Mouse (Mus musculus) kidney, postnatal 10 days (tissue): ENCODE measurements around the gene Cybrd1.

Source experiments
- DNase-seq: peaks from one replicate; pipeline ENCODE4 v3.0.0; 2021; ENCODE audit warnings: mixed read lengths

Cybrd1 gene

DNA sequence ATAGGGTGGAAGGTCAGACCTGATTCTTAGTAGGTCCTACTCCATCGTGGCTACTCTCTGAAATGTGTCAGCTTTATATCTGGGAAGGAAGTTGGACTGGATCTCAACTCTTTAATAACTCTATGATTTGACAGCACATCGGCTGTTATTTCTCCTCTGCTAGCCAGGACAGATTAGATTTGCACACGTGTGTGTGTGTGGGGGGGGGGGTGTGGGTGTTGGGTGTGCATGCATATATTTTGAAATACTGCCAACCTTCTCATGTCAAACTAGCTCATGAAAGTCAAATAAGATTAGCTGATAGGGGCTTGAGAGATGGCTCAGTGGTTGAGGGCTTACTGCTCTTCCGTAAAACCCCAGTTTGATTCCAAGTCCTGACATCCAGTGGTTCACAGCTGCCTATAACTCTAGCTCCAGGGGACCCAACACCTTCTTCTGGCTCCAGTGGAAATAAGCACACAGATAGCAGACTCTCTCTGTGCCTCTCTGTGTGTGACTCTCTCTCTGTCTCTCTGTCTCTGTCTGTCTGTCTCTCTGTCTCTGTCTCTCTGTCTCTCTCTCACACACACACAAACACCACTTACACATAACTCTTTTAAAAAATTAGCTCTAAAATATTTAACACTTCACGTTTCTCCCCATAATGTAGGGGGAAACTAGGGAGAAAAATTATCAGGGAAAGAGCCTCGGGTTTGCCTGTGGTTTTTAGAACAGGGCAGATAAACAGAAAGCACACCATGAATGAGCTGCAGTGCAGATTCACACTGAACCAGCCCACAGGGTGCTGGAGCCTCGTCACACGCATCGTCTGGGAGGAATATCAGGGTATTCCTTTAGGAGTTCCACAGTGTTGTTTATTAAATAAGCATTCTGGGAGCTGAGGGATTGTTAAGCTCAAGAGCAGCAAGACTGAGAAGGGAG lies 58.9 kb downstream of the Cybrd1 start:
- no peak for DNase-seq

DNA sequence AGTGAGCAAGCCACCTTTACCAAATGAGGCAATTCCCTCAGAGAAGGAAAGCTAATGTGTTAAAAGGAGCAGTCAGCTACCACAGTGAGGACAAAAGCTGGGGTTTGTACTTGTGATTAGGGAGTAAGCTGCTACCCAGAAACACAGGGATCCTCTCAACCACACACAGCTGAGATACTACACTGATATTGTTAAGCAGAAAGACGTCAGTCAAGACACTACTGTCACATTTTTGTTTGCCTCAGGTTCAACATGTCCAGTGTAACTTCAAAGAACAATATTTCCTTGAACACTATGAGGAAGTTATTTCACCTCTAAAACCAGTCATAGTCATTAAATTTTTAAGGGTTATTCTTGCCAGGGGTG lies 59.5 kb downstream of the Cybrd1 start:
- no peak for DNase-seq

DNA sequence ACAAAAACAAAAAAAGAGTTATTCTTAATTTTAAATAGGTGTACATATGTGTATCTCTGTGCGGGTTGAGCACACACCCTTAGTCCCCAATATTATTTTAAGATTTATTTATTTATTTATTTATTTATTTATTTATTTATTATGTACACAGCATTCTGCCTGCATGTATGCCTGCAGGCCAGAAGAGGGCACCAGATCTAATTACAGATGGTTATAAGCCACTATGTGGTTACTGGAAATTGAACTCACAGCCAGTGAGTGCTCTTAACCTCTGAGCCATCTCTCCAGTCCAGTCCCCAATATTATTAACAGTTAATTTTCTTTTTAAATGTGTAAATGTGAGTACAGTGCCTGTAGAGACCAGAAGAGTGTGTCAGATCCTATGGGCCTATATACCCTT lies 60.0 kb downstream of the Cybrd1 start:
- no peak for DNase-seq

GRCm38 (mm10) chr2:71179716-71180115 lies 62.0 kb downstream of the Cybrd1 start:
- DNase-seq = no peak

- no peak for DNase-seq
Observed at GRCm38 (mm10) chr2:71180566-71181217, 63.0 kb downstream of the Cybrd1 start.

GRCm38 (mm10) chr2:71187950-71188349 lies 70.2 kb downstream of the Cybrd1 start:
- no peak for DNase-seq

DNA sequence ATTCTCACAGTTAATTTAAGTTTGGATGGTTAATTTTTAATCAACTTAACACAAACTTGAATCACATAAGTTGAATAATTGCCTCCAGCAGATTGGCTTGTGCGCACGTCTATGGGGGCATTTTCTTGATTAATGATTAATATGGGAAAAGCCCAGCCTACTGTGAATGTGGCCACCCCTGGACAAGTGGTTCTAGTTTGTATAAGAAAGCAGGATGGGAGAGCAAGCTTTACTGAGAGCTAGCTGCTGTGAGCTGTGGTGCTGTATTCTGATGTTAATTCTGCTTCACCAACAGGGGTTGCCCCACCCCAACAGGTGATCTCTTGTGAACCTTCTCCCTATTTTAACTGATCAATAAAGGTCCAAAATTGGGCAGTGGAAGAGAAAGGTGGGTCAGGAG lies 71.1 kb downstream of the Cybrd1 start:
- peak; percentile 24 for DNase-seq

GRCm38 (mm10) chr2:71191391-71192194 lies 73.9 kb downstream of the Cybrd1 start:
- DNase-seq = no peak

DNA sequence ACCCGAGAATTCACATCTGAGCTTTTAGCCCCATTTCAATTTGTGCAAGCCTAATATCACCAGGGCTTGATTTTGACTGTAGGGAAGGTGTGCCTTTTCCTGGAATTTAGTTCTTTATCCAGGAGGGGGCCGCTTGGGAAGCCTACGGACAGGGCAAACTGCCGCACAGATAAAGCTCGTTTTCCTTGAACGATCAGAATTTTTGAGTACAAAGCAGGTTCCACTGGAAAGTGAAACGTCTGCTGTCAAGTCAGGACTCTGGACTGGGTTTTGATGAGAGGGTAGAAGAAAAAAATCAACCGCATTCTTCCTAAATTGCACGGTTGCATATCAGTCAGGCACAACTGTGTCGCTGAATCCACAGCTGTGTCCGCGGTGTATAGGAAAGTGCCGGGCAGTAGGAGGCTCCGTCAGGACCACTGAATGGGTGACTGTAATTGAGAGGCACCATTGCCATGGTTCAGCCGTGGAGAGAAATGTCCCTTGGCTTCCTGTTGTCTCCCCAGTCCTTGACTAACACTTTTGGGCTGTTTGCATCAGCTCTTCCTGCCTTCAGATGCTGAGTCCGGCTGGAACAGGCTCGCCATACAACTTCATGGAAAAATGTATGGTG lies 74.6 kb downstream of the Cybrd1 start:
- DNase-seq = no peak
